8 mouse cellular contexts compared by ENCODE assay signal in genomic region chr3:88460983-88461696, GRCm38 (mm10). TPM values are rescaled to one million over a fixed set of nuclear protein-coding genes. Genes with fewer than 3 reads are reported as not detected.
DNase-seq lines count a peak whose midpoint lies in the region; ATAC-seq lines count a peak whose summit lies in the region.

Gene Sema4a, minus strand, starts transcription at chr3:88461182.

- no peak within 1 kb of the TSS for H3K4me3 ChIP-seq in kidney, embryonic 15.5 days (replicated peaks)
- no peak within 1 kb of the TSS for H3K4me3 ChIP-seq in hindbrain, embryonic 14.5 days (replicated peaks; ENCODE audit: low read length)
- no peak within 1 kb of the TSS for H3K4me3 ChIP-seq in liver, embryonic 13.5 days (replicated peaks)
- H3K4me3 ChIP-seq in stomach, embryonic 14.5 days (ENCODE audit: low read depth, low read length): no peak within 1 kb of the TSS

- H3K36me3 ChIP-seq in kidney, embryonic 15.5 days: no peaks in the 10 kb centered on the region
- no peaks in the 10 kb centered on the region for H3K36me3 ChIP-seq in hindbrain, embryonic 14.5 days (replicated peaks; ENCODE audit: control insufficient read depth, insufficient read depth)
- no peaks in the 10 kb centered on the region for H3K36me3 ChIP-seq in liver, embryonic 13.5 days
- H3K36me3 ChIP-seq in stomach, embryonic 14.5 days (ENCODE audit: control insufficient read depth, insufficient read depth, low read length): no peaks in the 10 kb centered on the region

- no peak within 1 kb of the TSS for H3K9ac ChIP-seq in kidney, embryonic 15.5 days
- H3K9ac ChIP-seq in hindbrain, embryonic 14.5 days: no peak within 1 kb of the TSS
- H3K9ac ChIP-seq in liver, embryonic 13.5 days: no peak within 1 kb of the TSS
- H3K9ac ChIP-seq in stomach, embryonic 14.5 days (replicated peaks; ENCODE audit: low read depth, low read length): no peak within 1 kb of the TSS

- H3K27me3 ChIP-seq in kidney, embryonic 15.5 days: peaks cover 23% of the 10 kb centered on the region
- no peaks in the 10 kb centered on the region for H3K27me3 ChIP-seq in hindbrain, embryonic 14.5 days (ENCODE audit: control insufficient read depth, insufficient read depth, low read length)
- peaks cover 66% of the 10 kb centered on the region for H3K27me3 ChIP-seq in liver, embryonic 13.5 days
- peaks cover 3% of the 10 kb centered on the region; the same call in 1 of the 2 replicates for H3K27me3 ChIP-seq in stomach, embryonic 14.5 days (ENCODE audit: control insufficient read depth, insufficient read depth, low read length)

- no peaks in the 10 kb centered on the region for H3K9me3 ChIP-seq in kidney, embryonic 15.5 days (replicated peaks)
- no peaks in the 10 kb centered on the region for H3K9me3 ChIP-seq in hindbrain, embryonic 14.5 days (ENCODE audit: control insufficient read depth, low read length)
- no peaks in the 10 kb centered on the region for H3K9me3 ChIP-seq in liver, embryonic 13.5 days (replicated peaks)
- H3K9me3 ChIP-seq in stomach, embryonic 14.5 days (ENCODE audit: control insufficient read depth, low read depth, low read length): no peaks in the 10 kb centered on the region

- peaks cover 33% of the 10 kb centered on the region for H3K4me1 ChIP-seq in kidney, embryonic 15.5 days
- peaks cover 22% of the 10 kb centered on the region for H3K4me1 ChIP-seq in hindbrain, embryonic 14.5 days (replicated peaks; ENCODE audit: control insufficient read depth, insufficient read depth, low read length)
- peaks cover 18% of the 10 kb centered on the region for H3K4me1 ChIP-seq in liver, embryonic 13.5 days (replicated peaks)
- no peaks in the 10 kb centered on the region; the same call in 1 of the 2 replicates for H3K4me1 ChIP-seq in stomach, embryonic 14.5 days (ENCODE audit: control insufficient read depth, insufficient read depth, low read length)

- DNase-seq in kidney, postnatal 10 days: no peak
- no peak for DNase-seq in adrenal gland, postnatal 14 days
- DNase-seq in hindbrain, embryonic 14.5 days (ENCODE audit: low spot score): no peak
- no peak for DNase-seq in liver, embryonic 13.5 days
- DNase-seq in cerebellum, postnatal 4 days (ENCODE audit: low spot score in 2 of 2): no peak
- no peak for DNase-seq in urinary bladder, postnatal 25 days (ENCODE audit: low spot score)

- no peak for ATAC-seq in kidney, embryonic 15.5 days (replicated peaks; ENCODE audit: low FRiP score)
- no peak; the same call in 1 of the 2 replicates for ATAC-seq in hindbrain, embryonic 14.5 days (ENCODE audit: low FRiP score)
- no peak for ATAC-seq in liver, embryonic 13.5 days (ENCODE audit: low read depth)
- ATAC-seq in stomach, embryonic 14.5 days (ENCODE audit: insufficient number of reproducible peaks, insufficient read depth, low FRiP score, low read depth): no peak

- WGBS in kidney, embryonic 15.5 days: 46% methylated on average over 12 of the region's 12 CpGs
- 42% methylated on average over 12 of the region's 12 CpGs for WGBS in hindbrain, embryonic 14.5 days
- 45% methylated on average over 12 of the region's 12 CpGs for WGBS in liver, embryonic 13.5 days (ENCODE audit: insufficient replicate concordance)
- WGBS in stomach, embryonic 14.5 days: 45% methylated on average over 12 of the region's 12 CpGs

- H3K27ac ChIP-seq in kidney, embryonic 15.5 days: no peak within 1 kb of the TSS
- no peak within 1 kb of the TSS for H3K27ac ChIP-seq in hindbrain, embryonic 14.5 days
- no peak within 1 kb of the TSS for H3K27ac ChIP-seq in liver, embryonic 13.5 days
- no peak within 1 kb of the TSS for H3K27ac ChIP-seq in stomach, embryonic 14.5 days (ENCODE audit: low read length)

- no peak within 1 kb of the TSS for H3K4me2 ChIP-seq in kidney, embryonic 15.5 days
- no peak within 1 kb of the TSS for H3K4me2 ChIP-seq in hindbrain, embryonic 14.5 days (replicated peaks)
- no peak within 1 kb of the TSS for H3K4me2 ChIP-seq in liver, embryonic 13.5 days
- H3K4me2 ChIP-seq in stomach, embryonic 14.5 days (replicated peaks; ENCODE audit: low read depth, low read length): no peak within 1 kb of the TSS

RNA-seq across cellular contexts. Expression of gene Sema4a, which starts in this region (rescaled TPM):
- polyA plus RNA-seq in kidney, embryonic 15.5 days (2015; fragmentation: Nextera tagmentation; extraction: Ambion mirVana): 14.0 and 14.7 TPM in 2 replicates
- 11.0 and 11.5 TPM in 2 replicates for total RNA-seq in adrenal gland, postnatal 14 days (2021)
- 21.5 and 22.9 TPM in 2 replicates for polyA plus RNA-seq in hindbrain, embryonic 14.5 days (2014; fragmentation: Nextera tagmentation; extraction: Ambion mirVana)
- 13.8 and 15.8 TPM in 2 replicates for polyA plus RNA-seq in liver, embryonic 13.5 days (2015; fragmentation: Nextera tagmentation; extraction: Ambion mirVana)
- 8.9 and 11.8 TPM in 2 replicates for polyA plus RNA-seq in stomach, embryonic 14.5 days (2014; fragmentation: Nextera tagmentation; extraction: Ambion mirVana)
